Mouse (Mus musculus) thymus, adult 2 months (tissue): ENCODE data around the gene Gm8279.
"Not testable (repeated sequence)": the region's sequence is repeated elsewhere in the genome, so short reads cannot be mapped to it uniquely, and the experiment has no call there.

ENCODE experiments used
- CTCF ChIP-seq: fragments of 200-500 bp; IDR thresholded peaks from 2 replicates; pipeline ENCODE4 v1.5.1; 2012; ENCODE audit warnings: mild to moderate bottlenecking, control low read depth, low read length, moderate library complexity, borderline replicate concordance; ENCODE audit not compliant: control insufficient read depth, poor library complexity, insufficient read depth; ENCODE audit errors: extremely low read depth
- POLR2A ChIP-seq: fragments of 200-500 bp; IDR thresholded peaks from 2 replicates; pipeline ENCODE4 v1.6.1; 2012; ENCODE audit warnings: mild to moderate bottlenecking, low read length, control low read depth, moderate library complexity; ENCODE audit not compliant: control insufficient read depth, poor library complexity, insufficient read depth; ENCODE audit errors: extremely low read depth

- not testable (repeated sequence) for TF ChIP-seq CTCF, POLR2A
Measured at GRCm38 (mm10) chr14:5164235-5164634, 32.9 kb downstream of the Gm8279 start, which contains the start of gene Gm3317.
